Mouse (Mus musculus): ENCODE data around the gene Nudt3.

Gene Nudt3

DNA sequence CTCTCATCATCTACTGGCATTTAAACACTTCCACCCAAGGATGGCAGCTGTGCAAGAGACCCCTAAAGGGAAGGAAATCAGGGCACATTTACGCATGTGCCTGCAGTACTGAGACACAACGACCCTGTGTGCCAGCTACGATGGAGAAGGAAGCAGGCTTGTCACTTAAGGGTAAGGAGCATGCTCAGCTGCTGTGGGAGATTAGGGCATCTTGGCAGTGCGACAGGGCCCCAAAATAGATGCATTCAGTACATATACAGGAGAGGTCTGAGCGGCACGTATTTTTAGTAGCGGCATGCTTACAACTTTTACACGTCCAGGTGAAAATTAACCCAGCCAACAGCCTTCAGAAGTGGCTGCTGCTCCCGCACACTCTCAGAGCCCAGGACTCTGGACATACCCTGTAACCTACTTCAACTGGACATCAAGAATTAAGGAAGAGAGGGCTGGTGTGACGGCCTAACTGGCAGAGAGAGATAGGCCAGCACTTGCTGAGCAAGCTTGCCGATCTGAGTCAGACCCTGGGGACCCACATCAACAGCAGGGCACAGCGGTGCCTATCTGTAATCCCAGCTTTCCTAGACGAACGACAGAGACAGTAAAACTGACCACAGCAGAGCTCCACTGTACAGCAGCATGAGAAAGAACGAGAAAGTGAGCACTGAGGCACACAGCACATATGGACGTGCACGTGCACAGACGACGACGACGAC is 19.6 kb downstream of the Nudt3 start:
- in situ Hi-C loops (cut with MboI, MseI): no loop called here

DNA sequence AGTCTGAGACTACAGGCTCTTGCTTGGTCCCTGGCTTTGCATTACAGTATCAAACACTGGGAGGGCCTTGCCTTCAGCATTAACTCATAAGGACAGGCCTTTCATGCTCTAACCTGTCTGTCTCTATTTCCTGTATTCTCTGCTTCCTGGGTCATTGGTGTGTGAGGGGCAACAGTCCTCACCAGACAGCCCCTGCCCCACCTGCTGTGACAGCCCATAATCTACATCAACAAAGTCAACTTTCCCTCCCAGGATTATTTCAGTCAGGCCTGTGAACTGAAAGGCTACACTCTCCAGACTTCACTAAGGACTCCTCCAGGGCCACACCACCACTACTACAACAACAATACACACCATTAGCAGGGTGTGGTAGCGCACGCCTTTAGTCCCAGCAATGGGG is 20.3 kb downstream of the Nudt3 start:
- in situ Hi-C loops (cut with MboI, MseI): no loop called here

DNA sequence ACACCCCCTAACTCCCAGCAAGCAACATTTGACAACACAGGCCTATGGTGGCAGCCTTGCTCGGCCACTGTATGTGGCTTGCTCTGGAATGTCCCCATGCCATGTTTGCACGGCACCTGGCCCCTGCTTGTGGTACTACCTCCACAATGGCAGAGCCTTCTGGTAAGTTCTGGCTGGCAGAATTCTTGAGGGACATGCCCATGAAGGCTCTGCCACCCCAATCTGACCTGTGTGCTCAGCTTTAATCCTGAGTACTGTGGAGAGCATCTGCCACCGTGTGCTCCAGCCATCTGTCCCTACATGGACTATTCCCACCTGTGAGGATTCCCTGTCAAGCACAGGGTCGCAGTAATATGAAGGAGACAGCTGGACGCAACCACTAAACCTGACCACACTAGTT is 22.4 kb downstream of the Nudt3 start:
- in situ Hi-C loops (cut with MboI, MseI): no loop called here

- in situ Hi-C loops (cut with MboI, MseI): no loop called here
These were observed 23.0 kb downstream of the Nudt3 start for GRCm38 (mm10) chr17:27600286-27600685.

- in situ Hi-C loops (cut with MboI, MseI): loop anchor here in 1 of 2 experiments (10.0 kb wide), 1 partner anchor 62 kb away; no protein-coding TSS in a partner anchor
These were observed 26.7 kb downstream of the Nudt3 start for GRCm38 (mm10) chr17:27596376-27597190.

DNA sequence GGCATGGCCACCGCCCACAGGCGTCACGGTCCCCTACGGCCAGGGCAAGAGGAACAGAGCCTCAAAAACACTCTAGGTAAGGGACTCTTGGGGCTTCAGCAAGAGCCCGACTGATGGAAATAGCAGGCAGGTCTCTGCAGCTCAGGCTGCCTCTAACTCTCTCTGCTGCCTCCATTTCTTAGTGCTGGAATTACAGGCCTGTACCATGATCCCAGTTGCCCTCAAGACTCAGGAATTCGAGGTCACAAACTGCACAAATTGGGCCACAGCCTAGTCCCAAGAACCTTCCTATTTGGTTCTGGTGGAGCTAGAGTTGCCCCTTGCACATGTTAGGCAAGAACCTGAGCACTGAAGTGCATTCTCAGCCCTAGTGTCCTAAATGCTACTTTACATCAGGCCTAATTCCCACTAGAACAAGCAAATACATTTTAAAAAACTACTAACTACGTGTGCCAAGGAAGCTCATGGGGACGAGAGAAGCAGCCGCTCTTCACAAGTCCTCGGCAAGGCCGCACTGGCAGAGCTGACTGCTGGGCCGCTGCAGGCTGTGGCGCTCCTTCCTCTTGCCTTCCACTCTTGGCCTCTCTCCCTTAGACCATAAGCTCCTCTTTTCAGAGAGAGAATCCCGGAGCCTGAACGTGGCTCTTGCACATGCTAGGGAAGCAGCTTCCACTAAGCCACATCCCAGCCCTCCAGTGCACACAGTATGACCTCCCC is 27.5 kb downstream of the Nudt3 start:
- in situ Hi-C loops (cut with MboI, MseI): loop anchor here in 1 of 2 experiments (10.0 kb wide), 1 partner anchor 61 kb away; no protein-coding TSS in a partner anchor

- in situ Hi-C loops (cut with MboI, MseI): loop anchor here in 1 of 2 experiments (10.0 kb wide), 1 partner anchor 58 kb away; no protein-coding TSS in a partner anchor
These were observed 30.8 kb downstream of the Nudt3 start for GRCm38 (mm10) chr17:27592565-27592910.

DNA sequence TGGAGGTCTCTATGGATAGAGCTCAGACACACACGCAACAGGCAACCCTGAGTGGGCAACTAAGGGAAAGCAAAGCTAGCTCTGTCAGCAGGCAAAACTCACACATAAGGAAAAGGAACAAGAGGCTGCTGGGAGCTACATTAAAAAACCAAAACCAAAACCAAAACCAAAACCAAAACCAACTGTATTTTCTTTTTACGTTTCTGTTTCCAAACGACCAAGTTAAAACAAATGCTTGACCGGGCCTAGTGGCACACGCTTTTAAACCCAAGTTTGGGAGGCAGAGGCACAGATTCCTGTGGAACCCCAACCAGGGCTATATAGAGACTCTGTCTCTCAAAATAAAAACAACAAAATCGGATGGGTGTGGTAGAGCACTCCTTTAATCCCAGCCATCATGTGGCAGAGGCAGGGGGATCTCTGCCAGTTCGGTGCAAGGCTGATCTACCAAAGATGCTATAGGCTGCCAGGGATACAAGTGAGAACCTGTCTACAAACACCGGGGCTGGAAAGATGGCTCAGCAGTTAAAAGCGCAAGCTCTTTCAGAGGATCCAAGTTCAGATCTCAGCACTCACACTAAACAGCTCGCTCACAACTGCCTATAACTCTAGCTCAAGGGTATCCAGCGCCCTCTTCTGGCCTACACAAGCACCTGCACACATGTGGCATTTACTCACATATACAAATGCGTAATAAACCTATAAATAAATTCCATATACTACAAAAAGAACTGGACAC is 31.3 kb downstream of the Nudt3 start:
- in situ Hi-C loops (cut with MboI, MseI): loop anchor here in 1 of 2 experiments (10.0 kb wide), 1 partner anchor 57 kb away; no protein-coding TSS in a partner anchor

DNA sequence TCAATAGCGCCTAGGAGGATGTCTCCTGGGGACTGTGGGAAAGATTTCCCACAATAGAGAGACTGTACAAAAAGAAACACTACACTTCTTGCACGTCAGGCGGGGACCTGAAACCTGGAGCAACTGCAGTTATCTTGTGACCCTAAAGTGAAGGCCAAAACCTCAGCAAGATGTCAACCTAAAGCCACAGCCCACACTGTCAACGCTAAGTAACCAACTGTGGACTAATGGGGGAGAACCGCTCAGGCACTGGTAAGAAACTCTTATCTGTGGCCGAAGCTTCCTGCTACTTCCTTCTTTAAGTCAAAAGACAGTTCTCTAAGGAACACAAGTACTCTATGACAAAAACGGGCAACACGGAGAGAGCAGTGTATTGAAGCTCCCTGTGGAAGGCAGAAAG is 35.1 kb downstream of the Nudt3 start:
- in situ Hi-C loops (cut with MboI, MseI): no loop called here

- in situ Hi-C loops (cut with MboI, MseI): no loop called here
These were observed 36.0 kb downstream of the Nudt3 start for GRCm38 (mm10) chr17:27587252-27587651.

DNA sequence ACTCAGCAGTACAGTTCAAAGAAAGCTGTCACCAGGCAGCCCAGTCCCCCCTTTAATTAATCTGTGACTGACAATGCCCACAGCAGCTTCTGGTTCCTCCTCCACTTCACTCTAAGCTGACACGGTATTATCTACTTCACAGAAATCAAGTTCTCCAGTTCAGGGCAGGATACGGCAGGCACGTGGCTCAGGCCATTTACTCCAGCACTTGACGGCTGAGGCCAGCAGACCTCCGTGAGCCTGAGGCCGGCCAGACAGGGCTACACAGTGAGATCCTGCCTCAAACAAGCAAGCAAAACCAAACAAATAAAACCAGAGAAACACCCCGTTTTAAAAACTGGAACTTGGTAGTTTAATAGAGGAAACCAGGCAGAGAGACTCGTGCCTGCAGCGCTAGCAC is 36.6 kb downstream of the Nudt3 start:
- in situ Hi-C loops (cut with MboI, MseI): no loop called here

DNA sequence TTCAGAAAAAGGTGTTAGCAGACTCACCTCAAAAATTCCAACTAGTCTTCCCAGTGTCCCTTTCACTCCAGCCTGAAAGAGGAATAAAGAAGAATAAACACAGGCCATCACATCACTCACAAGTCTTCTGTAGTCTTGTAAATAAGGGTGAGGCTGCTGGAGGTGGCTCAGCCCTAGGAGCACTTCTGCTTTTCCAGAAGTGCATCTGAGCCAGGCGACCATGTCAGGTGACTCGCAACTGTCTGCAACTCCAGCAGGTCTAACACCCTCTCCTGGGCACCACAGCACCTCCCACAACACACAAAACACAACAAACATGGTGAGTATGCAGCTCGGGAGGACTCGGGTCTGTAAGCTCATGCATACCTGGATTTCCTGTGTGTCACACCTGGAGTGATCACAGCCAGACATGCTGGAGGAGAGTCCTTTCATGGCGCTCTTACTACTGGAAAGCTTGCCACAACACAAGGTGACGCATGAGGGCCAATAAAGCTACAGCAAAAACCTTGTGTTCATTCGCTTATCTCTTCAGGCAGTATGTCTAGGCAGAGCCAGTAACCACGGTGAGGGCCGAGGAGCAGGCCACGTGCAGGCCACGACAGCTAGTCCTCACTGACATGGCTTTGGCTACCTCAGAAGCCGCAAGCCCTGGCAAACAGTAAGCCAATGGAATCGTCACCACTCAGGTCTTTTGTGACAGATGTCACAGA is 40.0 kb downstream of the Nudt3 start:
- in situ Hi-C loops (cut with MboI, MseI): no loop called here

DNA sequence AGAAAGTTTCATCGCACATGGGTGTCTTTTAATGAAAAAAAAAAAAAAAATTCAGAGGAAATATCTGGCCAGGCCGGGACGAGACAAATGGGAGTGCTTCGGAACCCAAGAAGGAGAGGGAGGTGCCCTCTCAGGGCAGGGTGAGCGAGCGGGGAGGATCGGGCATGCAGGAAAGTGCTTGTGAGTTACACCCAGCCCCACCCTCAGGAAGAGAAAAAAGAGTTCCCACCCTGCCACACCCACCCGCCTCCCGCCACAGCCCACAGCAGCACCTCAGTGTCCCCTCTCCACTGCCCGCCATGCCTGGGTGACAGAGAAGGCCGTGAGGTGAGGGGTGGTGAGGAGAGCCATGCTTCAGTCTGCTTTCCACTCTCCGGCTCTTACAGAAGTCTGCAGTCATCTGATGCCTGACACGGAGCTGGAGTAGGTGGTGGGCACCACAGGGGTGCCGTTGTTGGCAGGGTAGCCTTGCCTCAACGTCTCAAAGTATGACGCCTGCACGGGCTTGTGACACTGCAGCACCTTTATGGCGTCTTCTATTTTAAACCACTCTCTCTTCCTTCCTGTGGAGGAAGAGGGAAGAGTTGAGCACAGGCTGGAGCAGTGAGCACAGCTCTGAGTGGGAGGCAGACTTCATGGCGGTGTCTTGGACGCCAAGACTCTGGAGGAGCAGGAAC is 42.8 kb downstream of the Nudt3 start:
- in situ Hi-C loops (cut with MboI, MseI): no loop called here

DNA sequence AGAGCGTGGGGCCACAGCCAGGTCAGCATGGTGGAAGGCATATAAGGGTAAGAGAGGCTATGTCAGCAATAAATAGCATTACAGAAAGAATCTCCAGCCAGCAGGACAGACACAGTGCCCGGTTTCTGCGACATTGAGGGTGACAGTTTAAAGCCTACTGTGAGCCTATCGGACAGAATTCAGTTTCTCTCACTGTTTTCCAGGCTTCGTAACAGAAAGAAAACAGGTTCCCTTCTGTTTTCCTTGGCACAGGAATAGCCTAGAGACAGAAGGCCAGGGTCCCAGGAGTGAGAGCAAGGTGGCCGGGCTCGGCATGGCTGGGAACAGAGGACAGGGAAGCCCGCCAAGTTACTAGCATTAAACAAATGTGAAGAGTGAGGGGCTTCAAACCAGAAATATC is 43.5 kb downstream of the Nudt3 start:
- in situ Hi-C loops (cut with MboI, MseI): no loop called here

- in situ Hi-C loops (cut with MboI, MseI): no loop called here
These were observed 44.8 kb downstream of the Nudt3 start for GRCm38 (mm10) chr17:27578487-27578886.

DNA sequence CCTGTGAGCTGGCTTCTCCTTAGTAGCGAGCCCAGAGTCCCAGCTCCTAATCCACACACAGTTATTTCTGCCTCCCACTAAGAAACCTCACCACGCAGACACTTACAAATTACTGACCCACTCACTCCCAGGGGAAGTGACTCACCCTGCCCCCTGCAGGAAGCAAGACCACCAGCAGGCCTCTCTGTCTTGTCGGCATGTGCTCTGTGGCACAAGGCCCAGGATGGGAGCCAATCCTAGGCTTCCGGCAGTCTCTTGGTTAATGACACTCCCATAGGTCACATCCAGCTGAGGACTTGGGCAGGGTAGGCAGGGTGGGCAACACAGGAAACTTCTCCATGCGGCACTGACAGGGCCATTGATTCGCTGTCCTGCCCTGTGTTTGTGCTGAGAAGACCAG is 45.8 kb downstream of the Nudt3 start:
- in situ Hi-C loops (cut with MboI, MseI): no loop called here

DNA sequence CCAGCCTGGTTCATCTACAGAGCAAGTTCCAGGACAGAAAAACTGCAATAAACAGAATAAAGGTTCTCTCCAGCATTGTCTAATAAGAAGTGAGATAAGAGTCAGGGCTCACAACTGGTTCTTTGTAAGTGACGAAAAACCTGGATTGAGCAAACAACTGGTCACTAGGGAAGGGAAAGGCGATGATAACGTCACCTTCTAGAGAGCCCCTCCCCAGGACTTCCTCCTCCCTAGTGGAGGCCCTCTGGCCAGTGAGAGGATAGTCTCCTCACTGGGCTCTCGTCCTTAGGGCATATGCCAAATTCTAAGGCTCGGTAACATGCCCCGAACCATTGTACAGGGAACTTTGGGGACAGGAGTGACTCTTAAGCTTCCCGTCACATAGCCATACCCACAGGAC is 47.2 kb downstream of the Nudt3 start:
- in situ Hi-C loops (cut with MboI, MseI): no loop called here

DNA sequence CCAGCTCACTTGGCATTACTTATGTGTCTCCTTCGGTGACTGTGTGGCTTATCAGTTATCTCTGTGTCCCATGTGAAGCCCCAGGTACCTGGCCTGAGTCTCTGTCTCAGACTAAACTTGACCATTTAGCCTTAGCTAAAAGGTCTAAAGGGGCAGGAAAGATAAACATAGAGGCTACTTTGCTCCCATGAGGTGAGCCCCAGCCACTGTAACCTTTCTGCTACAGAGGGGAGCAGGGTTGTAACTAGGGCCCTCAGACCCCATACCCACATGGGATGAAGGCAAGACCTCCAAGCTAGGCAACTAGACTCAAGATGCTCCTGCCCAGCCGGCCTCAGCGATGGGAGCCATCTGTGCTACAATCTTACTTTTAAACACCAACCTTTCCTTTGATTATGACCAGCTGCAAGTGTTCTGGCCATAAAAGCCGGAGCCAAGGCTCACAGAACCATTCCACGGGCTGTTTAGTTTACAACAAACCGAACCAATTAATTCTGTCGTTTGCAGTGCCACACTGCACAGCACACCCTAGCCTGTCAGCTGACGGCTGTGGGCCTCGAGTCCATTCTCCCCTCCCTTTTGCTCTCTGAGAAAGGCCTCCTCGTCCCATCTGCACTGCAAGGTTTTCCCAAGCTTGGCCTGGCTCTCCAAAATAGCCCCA is 48.0 kb downstream of the Nudt3 start:
- in situ Hi-C loops (cut with MboI, MseI): no loop called here

- in situ Hi-C loops (cut with MboI, MseI): no loop called here
These were observed 48.7 kb downstream of the Nudt3 start for GRCm38 (mm10) chr17:27574470-27575115.
